Mouse (Mus musculus): Measurements from ENCODE around the gene Fmo4.

- TF ChIP-seq CTCF (IDR thresholded peaks at IDR 0.05; ENCODE audit: control insufficient read depth, insufficient read depth, low read length), result no peak
- TF ChIP-seq POLR2A (IDR thresholded peaks at IDR 0.05; ENCODE audit: borderline replicate concordance, control insufficient read depth, low read depth, low read length), result no peak
Observed at GRCm38 (mm10) chr1:162819280-162819679, 5.5 kb upstream of the Fmo4 start.

Data from bone marrow, adult 2 months (tissue).